Mouse (Mus musculus) right cerebral cortex, postnatal 4 days (tissue): ENCODE data around the gene Ttc28.

Source experiments
- DNase-seq: peaks from one replicate; pipeline ENCODE4 v3.0.0-alpha.2; 2022

Gene Ttc28

DNA sequence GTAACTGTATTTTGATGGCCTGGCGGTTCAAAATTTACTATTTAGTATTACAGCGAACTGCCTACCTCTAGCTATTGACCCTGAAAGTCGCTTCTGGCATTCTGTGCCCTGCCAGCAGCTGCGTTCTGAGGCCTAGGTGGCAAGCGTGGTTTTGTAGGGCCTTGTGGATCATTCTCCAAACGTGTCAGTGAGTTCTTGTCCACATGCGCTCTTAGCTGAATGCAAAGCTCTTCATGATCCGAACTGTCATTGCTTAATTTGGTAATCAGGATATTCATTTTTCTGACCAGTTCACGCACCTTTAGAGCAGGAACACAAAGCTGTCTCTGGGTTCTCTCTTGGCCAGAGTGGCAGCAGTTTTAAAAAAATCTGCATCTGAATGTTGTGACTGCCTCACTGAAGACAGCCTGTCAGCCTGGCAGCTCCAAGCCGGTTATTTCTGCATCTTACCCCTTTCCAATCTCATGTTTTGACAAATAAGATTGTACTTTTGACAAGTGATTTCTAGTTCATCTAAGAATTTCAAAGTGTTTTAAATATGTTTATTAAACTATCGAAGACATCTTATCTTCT is 88.0 kb downstream of the Ttc28 start:
- DNase-seq: no peak

GRCm38 (mm10) chr5:110968566-110968965 is 89.0 kb downstream of the Ttc28 start:
- DNase-seq: no peak

DNA sequence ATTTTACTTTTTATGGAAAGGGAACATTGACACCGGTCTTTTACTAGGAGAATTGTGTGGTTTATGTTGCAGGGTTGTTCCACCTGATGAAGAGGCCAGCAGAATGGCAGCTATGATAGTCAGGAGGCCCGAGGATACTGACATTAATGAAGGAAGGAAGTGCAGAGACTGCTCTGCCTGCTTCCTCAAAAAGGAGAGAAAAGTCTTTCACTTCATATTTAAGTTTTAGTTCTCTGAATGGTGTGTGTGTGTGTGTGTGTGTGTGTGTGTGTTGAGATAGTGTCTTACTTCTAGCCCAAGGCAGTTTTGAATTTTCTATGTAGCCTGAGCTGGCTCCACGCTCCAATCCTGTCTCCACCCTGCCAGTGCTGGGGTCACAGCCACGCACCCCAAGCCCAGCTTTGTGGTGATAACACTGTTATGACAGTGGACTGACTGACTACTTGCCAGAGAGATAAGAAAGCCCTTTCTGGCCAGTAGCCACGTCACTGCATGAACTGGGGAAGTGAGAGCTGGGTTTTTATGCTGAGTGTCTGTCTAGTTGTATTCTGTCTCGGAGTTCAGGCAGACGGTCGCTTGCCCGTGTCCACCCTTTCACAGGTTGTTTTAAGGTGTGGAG is 90.7 kb downstream of the Ttc28 start:
- no peak for DNase-seq

DNA sequence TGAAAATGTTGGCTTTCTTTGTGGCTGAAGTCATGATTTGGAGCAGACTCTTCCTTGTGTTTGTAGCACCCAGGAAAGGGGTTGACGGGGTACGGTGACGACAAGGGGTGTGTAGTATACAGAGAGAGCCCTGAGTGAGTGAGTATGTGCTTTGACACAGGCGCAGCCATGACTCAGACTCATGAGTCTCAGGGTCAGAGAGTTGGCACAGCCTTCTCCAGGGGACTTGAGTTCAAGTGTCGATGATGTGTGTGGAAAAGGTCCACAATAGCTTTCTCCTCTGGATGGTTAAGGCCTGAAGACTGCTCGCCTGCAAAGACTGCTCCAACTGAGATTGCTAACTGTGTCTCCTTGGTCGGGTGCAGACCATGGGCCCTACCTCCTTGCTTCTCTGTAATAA is 97.1 kb downstream of the Ttc28 start:
- no peak for DNase-seq

- no peak for DNase-seq
These were observed 98.2 kb downstream of the Ttc28 start for GRCm38 (mm10) chr5:110977796-110978195.

DNA sequence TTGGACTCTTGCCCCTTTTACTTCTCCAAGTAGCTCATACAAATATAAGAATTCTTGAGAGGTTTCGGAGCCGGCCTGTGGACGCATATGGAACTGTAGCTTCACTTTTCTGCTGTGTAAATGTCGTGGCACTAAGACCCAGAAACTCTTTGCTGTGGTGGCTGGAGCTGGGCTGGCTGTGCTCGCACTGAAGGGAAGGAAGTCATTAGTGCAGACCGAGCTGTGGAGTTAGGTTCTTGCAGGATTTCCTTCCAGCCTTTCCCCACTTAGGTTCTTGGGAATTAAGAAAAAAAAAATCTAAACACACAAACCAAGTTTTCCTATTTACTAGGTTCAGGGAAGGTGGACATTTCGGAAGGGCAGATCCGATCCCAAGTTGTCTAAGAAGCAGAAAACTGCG is 98.9 kb downstream of the Ttc28 start:
- DNase-seq: peak; percentile 67

- DNase-seq: peak; percentile 49
These were observed 99.6 kb downstream of the Ttc28 start for GRCm38 (mm10) chr5:110979011-110979860.

GRCm38 (mm10) chr5:110979861-110980346 is 100.3 kb downstream of the Ttc28 start:
- peak; percentile 32 for DNase-seq

- DNase-seq: no peak
These were observed 101.0 kb downstream of the Ttc28 start for GRCm38 (mm10) chr5:110980576-110980975.

DNA sequence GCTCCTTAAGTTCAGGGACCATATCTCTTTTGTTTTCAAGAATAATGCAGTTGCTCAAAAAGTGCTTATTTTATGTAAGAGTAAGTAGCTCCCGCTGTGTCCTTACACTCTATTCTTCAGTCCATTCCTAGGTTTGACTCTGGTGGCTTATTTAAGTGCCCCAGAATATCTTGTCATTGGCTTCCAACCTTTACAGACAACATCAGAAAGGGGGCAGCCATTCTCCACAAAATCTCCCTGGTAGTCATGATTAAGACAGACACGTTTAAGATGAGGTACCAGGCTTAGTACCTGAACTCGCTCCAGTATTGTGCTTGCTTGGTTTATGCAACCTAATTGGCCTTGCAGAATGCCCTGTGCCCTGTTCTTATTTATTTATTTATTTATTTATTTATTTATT is 102.8 kb downstream of the Ttc28 start:
- no peak for DNase-seq

GRCm38 (mm10) chr5:110984136-110984681 is 104.6 kb downstream of the Ttc28 start:
- no peak for DNase-seq

DNA sequence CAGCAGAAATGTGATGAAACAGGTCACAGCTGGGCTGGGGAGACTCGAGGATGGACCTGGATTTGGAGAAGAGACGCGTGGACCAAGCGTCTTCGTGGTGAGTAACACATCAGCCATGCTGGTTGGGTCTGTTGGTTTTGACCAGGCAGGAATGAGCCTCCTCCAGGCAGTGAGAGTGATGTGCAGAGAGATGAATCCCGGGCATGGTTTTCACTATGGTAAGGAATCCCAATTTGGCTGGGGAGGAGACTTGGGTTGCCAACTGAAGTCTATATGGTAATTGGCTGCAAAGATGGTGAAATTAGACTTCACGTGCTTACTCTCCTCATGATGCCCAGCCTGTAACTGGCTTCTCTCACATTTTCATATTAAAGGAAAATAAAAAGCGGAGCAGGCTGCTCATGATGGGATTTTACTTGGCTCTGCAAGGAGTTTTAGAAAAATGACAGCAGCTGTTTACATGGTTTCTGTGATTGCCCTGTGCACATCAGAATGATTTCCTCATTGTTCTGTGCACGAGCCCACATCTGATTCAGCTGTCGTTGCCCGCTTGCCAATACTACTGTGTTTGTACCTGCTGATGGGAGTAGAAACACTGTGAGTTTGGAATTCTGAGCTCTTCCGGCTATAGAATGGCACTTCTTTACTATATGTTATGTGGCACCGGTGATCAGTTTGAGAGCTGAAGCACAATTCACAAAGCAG is 117.4 kb downstream of the Ttc28 start:
- peak; percentile 29 for DNase-seq

- DNase-seq: no peak
These were observed 118.1 kb downstream of the Ttc28 start for GRCm38 (mm10) chr5:110997692-110998091.

GRCm38 (mm10) chr5:110998298-110998697 is 118.7 kb downstream of the Ttc28 start:
- no peak for DNase-seq

GRCm38 (mm10) chr5:111000953-111001352 is 121.3 kb downstream of the Ttc28 start:
- DNase-seq: no peak

DNA sequence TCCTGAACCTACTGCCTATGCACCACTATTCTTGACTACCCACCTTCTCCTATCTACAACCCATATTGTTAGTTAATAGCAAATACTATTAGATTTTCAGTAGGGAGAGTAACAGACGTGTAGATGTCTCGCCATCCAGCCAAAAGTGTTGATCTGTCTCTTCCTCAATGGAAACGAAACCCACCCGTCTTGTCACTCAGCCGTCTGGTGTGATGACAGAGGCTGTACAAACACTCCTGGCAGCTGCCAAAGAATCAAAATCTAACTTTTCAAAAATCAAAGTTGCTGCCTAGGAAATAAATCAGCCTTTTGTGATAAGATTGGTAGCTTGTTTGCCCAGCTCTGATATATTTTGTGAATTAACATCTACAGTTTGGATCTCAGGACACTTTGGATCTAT is 123.6 kb downstream of the Ttc28 start:
- DNase-seq: no peak

GRCm38 (mm10) chr5:111003750-111004149 is 124.1 kb downstream of the Ttc28 start:
- DNase-seq: no peak

- DNase-seq: no peak
These were observed 126.9 kb downstream of the Ttc28 start for GRCm38 (mm10) chr5:111006272-111007135.

- no peak for DNase-seq
These were observed 127.5 kb downstream of the Ttc28 start for GRCm38 (mm10) chr5:111007136-111007500.

GRCm38 (mm10) chr5:111007900-111008299 is 128.3 kb downstream of the Ttc28 start:
- DNase-seq: peak; percentile 49

DNA sequence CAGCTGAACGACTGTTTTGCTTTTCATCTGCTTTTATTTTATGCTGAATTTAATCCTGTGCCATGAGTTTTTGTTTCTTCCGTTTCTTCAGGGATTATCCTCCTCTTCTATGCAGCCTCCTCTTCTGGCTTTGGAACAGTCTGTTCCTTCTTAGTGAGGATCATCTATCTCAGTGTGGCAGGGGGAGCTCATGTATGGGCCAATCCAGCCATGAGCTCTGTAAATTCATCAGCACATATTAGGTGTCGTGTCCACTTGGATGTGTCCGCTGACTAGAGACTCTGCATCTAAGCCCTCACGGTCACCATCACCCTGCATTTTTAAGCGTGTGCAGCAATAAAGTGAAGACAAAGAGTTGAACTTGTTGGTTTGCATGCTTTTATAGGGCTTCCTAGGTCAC is 128.8 kb downstream of the Ttc28 start:
- DNase-seq: no peak

DNA sequence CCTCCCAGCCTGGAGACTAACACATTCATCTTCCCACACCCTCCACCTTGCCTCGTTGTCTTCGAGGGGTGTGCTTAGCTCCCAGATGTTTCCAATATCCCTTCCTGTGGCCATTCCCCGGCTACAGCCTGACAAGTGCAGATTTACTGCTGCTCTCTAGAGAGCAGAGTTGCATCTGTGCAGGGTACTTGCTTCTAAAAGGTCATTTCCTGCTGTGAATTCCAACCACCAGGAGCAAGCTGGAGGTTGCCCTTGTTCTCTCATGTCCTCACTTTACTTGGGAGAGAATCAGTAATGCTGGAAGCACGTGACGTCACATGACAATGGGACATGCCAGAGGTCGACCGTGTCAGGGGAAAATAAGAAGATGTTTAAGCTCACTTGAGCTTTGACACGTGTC is 131.7 kb downstream of the Ttc28 start:
- no peak for DNase-seq
